Mouse (Mus musculus) forebrain, postnatal 0 days (tissue): ENCODE measurements at regions not wholly inside any gene's neighbourhood (a gene's known extent, or its start where the extent isn't known, plus 50 kb on each side); places are given as distances from the start of the nearest gene placed in this dataset.

Experiments used
- ATAC-seq: fragments of 200-750 bp; cut with Nextera tagmentation; 2 replicates; pipeline ENCODE4 v1.8.0; 2017; ENCODE audit warnings: mild to moderate bottlenecking, moderate library complexity
- DNase-seq: peaks from one replicate; pipeline ENCODE4 v3.0.0-alpha.2; 2015
- H3K27ac ChIP-seq: fragments of 300-500 bp; sonication (generic); 2 replicates; pipeline ENCODE4 v1.5.1; 2014; ENCODE audit warnings: low read depth, mild to moderate bottlenecking, antibody characterized with exemption, low read length, moderate library complexity, mixed read lengths
- H3K27me3 ChIP-seq: fragments of 300-500 bp; sonication (generic); 2 replicates; pipeline ENCODE4 v1.6.1; 2014; ENCODE audit warnings: mild to moderate bottlenecking, low read length, mixed read lengths; ENCODE audit not compliant: insufficient read depth
- H3K36me3 ChIP-seq: fragments of 300-500 bp; sonication (generic); 2 replicates; pipeline ENCODE4 v1.6.1; 2014; ENCODE audit warnings: mild to moderate bottlenecking, moderate library complexity; ENCODE audit not compliant: insufficient read depth
- H3K4me1 ChIP-seq: fragments of 300-500 bp; sonication (generic); 2 replicates; pipeline ENCODE4 v1.6.1; 2014; ENCODE audit warnings: antibody characterized with exemption; ENCODE audit not compliant: insufficient read depth
- H3K4me2 ChIP-seq: fragments of 300-500 bp; sonication (generic); 2 replicates; pipeline ENCODE4 v1.6.1; 2014; ENCODE audit warnings: low read depth, mild to moderate bottlenecking, moderate library complexity
- H3K4me3 ChIP-seq: fragments of 300-500 bp; sonication (generic); 2 replicates; pipeline ENCODE4 v1.5.1; 2014; ENCODE audit warnings: low read depth, low read length, mixed read lengths
- H3K9ac ChIP-seq: fragments of 300-500 bp; sonication (generic); 2 replicates; pipeline ENCODE4 v1.6.1; 2014; ENCODE audit warnings: mild to moderate bottlenecking
- H3K9me3 ChIP-seq: fragments of 300-500 bp; sonication (generic); 2 replicates; pipeline ENCODE4 v1.6.1; 2016; ENCODE audit warnings: low read length
- CTCF ChIP-seq: sonication (generic); IDR thresholded peaks from 2 replicates; pipeline ENCODE4 v1.5.1; 2016; ENCODE audit warnings: antibody characterized with exemption, control low read depth, low read depth
- WGBS: fragments of 180-500 bp; shearing (Covaris S2); extraction: QIAGEN DNeasy Blood & Tissue Kit; methylation state at CpG from one replicate; pipeline ENCODE4 v1.1.7; 2014; 5-methylcytosine and 5-hydroxymethylcytosine counted together

GRCm38 (mm10) chr10:66909204-66909889 lies 186.6 kb upstream of the Jmjd1c start:
- Histone ChIP-seq H3K27me3 (no peaks in the 10 kb centered on the region), H3K4me3 (no peak overlapping the region), H3K36me3 (no peaks in the 10 kb centered on the region), H3K4me1 (peaks cover 13% of the 10 kb centered on the region), H3K9ac (no peak overlapping the region), H3K27ac (no peak overlapping the region), H3K9me3 (no peaks in the 10 kb centered on the region), H3K4me2 (no peak overlapping the region)
- peak; percentile 93 for DNase-seq
- TF ChIP-seq CTCF = peak; percentile 96
- ATAC-seq = peak; percentile 37; the same call in 1 of the 2 replicates
- 16% methylated on average over 12 of the region's 12 CpGs for WGBS

DNA sequence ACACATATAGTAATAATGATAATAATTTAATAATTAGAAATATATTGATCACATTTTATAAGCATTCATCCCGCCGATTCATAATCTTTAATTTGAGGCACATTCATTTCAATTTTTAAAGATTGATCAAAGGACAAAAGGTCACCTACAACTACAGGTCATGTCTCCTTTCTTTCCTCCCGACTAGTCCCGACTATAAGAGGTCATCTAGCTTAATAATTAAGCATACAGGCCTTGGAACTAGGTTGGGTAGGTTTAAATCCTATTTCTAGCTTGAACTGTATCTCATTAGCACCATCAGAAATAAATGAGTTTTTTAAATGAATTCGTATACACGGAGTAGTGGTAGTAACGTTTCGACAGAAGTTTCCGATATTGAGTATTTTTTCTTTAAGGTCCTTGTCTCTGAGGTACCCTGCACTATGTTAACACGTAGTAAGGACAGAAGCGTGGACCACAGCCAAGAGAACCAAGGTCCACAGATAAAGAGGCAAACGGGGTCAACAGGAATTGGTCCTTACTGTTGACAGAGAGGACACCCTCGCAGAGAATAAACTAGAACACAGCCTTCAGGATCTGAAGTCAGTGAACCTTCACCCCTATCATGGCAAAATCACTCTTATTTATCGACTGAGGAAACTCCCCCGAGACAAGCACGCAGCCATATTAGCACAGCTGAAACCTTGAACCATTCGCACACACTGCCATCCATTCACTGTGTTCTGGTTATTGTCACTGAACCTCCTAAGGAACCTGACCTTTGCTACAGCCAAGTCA lies 185.8 kb upstream of the Jmjd1c start:
- H3K4me1 ChIP-seq = peaks cover 13% of the 10 kb centered on the region
- no peak for ATAC-seq
- H3K36me3 ChIP-seq = no peaks in the 10 kb centered on the region
- no peak overlapping the region for H3K4me2 ChIP-seq
- DNase-seq = no peak
- H3K27ac ChIP-seq = no peak overlapping the region
- no peaks in the 10 kb centered on the region for H3K9me3 ChIP-seq
- no peaks in the 10 kb centered on the region for H3K27me3 ChIP-seq
- no peak overlapping the region for H3K4me3 ChIP-seq
- WGBS = 76% methylated on average over 17 of the region's 17 CpGs
- no peak for TF ChIP-seq CTCF
- H3K9ac ChIP-seq = no peak overlapping the region

- peak; percentile 13; the same call in 1 of the 2 replicates for TF ChIP-seq CTCF
- 53% methylated on average over 10 of the region's 10 CpGs for WGBS
- Histone ChIP-seq H3K36me3 (no peaks in the 10 kb centered on the region), H3K27ac (peak overlapping the region; percentile 70; the same call in 1 of the 2 replicates), H3K4me3 (no peak overlapping the region), H3K4me2 (no peak overlapping the region), H3K9me3 (no peaks in the 10 kb centered on the region), H3K9ac (no peak overlapping the region), H3K4me1 (peaks cover 13% of the 10 kb centered on the region), H3K27me3 (no peaks in the 10 kb centered on the region)
- ATAC-seq = no peak
- DNase-seq = no peak
Measured at GRCm38 (mm10) chr10:66911261-66911911, 184.5 kb upstream of the Jmjd1c start.

DNA sequence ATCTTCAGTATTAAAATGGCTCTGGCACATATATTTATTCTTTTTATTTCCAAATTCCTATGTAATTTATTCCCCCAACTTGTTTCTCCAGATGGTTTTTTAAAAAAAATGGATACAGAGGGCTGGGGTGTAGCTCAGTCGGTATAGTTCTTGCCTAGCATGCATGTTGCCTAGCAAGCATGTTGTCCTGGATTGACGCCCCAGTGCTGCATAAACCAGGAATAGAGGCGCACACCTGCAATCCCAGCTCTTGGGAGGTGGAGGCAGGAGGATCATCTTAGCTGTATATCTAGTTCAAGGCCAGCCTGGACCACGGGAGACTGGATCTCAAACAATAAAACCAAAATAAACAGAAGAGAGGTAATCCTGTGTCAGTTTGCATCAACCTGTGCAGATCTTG lies 183.5 kb upstream of the Jmjd1c start:
- ATAC-seq = peak; percentile 38; the same call in 1 of the 2 replicates
- H3K4me3 ChIP-seq = no peak overlapping the region
- 60% methylated on average over 4 of the region's 4 CpGs for WGBS

GRCm38 (mm10) chr10:66913187-66913586 lies 182.7 kb upstream of the Jmjd1c start:
- Histone ChIP-seq H3K9me3 (no peaks in the 10 kb centered on the region), H3K27ac (no peak overlapping the region), H3K4me1 (peaks cover 13% of the 10 kb centered on the region), H3K36me3 (no peaks in the 10 kb centered on the region), H3K27me3 (no peaks in the 10 kb centered on the region), H3K9ac (no peak overlapping the region), H3K4me3 (no peak overlapping the region), H3K4me2 (peak overlapping the region; percentile 14; the same call in 1 of the 2 replicates)
- TF ChIP-seq CTCF = no peak
- WGBS = 73% methylated on average over 14 of the region's 14 CpGs
- no peak for DNase-seq
- no peak for ATAC-seq

More for the DNA sequence above, 183.5 kb upstream of the Jmjd1c start:
- Histone ChIP-seq H3K27ac (peak overlapping the region; percentile 57; the same call in 1 of the 2 replicates), H3K9ac (no peak overlapping the region), H3K4me2 (no peak overlapping the region), H3K27me3 (no peaks in the 10 kb centered on the region), H3K36me3 (no peaks in the 10 kb centered on the region), H3K4me1 (peaks cover 13% of the 10 kb centered on the region), H3K9me3 (no peaks in the 10 kb centered on the region)
- no peak for DNase-seq
- TF ChIP-seq CTCF = no peak

DNA sequence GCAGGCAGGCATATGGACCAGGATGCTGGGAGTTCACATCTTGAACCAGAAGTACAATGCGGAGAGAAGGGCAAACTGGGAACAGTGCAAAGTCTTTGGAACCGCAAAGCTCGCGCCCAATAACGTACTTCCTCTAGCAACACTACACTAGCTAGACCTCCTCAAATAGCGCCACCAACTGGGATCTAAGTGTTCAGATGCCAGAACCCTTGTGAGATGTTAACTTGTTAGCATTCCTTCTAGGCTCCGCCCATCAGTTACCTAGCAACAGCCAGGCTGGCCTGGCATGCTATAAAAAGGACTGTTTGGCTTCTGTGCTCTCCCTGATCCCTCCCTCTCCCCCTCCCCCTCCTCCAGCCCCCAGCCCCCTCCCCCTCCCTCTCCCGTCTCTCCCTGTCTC lies 182.3 kb upstream of the Jmjd1c start:
- no peaks in the 10 kb centered on the region for H3K9me3 ChIP-seq
- peak; percentile 79 for ATAC-seq
- H3K36me3 ChIP-seq = no peaks in the 10 kb centered on the region
- peak overlapping the region; percentile 14; the same call in 1 of the 2 replicates for H3K4me2 ChIP-seq
- WGBS = 38% methylated on average over 8 of the region's 8 CpGs
- no peak overlapping the region for H3K9ac ChIP-seq
- no peak overlapping the region for H3K4me3 ChIP-seq
- DNase-seq = peak; percentile 79
- H3K27me3 ChIP-seq = no peaks in the 10 kb centered on the region
- peaks cover 13% of the 10 kb centered on the region for H3K4me1 ChIP-seq
- TF ChIP-seq CTCF = peak; percentile 51
- no peak overlapping the region for H3K27ac ChIP-seq
